Mouse (Mus musculus) heart, embryonic 11.5 days (tissue): Measurements from ENCODE around the gene Trpm8. TPM values are rescaled to one million over a fixed set of nuclear protein-coding genes. Genes with fewer than 3 reads are reported as not detected.

Source experiments
- ATAC-seq: fragments of 200-750 bp; cut with Nextera tagmentation; replicated peaks from 2 replicates; pipeline ENCODE4 v1.8.0; 2017; ENCODE audit warnings: moderate library complexity; ENCODE audit not compliant: insufficient number of reproducible peaks, low FRiP score, low TSS enrichment
- H3K27ac ChIP-seq: fragments of 300-500 bp; sonication (generic); 2 replicates; pipeline ENCODE4 v1.5.1; 2014; ENCODE audit warnings: mild to moderate bottlenecking, low read depth, low read length
- H3K27me3 ChIP-seq: fragments of 300-500 bp; sonication (generic); 2 replicates; pipeline ENCODE4 v1.6.1; 2014; ENCODE audit warnings: mild to moderate bottlenecking, low read length, mixed read lengths; ENCODE audit not compliant: control insufficient read depth, insufficient read depth
- H3K36me3 ChIP-seq: fragments of 300-500 bp; sonication (generic); 2 replicates; pipeline ENCODE4 v1.6.1; 2014; ENCODE audit warnings: mild to moderate bottlenecking, low read length, moderate library complexity, mixed read lengths; ENCODE audit not compliant: control insufficient read depth, insufficient read depth
- H3K4me1 ChIP-seq: fragments of 300-500 bp; sonication (generic); 2 replicates; pipeline ENCODE4 v1.6.1; 2014; ENCODE audit warnings: low read length; ENCODE audit not compliant: control insufficient read depth, insufficient read depth
- H3K4me2 ChIP-seq: fragments of 300-500 bp; sonication (generic); 2 replicates; pipeline ENCODE4 v1.6.1; 2014; ENCODE audit warnings: mild to moderate bottlenecking, moderate library complexity
- H3K4me3 ChIP-seq: fragments of 300-500 bp; sonication (generic); 2 replicates; pipeline ENCODE4 v1.5.1; 2014; ENCODE audit warnings: low read depth, low read length
- H3K9ac ChIP-seq: fragments of 300-500 bp; sonication (generic); 2 replicates; pipeline ENCODE4 v1.6.1; 2014; ENCODE audit warnings: mild to moderate bottlenecking, low read depth, low read length, moderate library complexity
- H3K9me3 ChIP-seq: fragments of 300-500 bp; sonication (generic); replicated peaks from 2 replicates; pipeline ENCODE4 v1.6.1; 2016; ENCODE audit warnings: low read length; ENCODE audit not compliant: control insufficient read depth
- WGBS: fragments of 180-500 bp; shearing (Covaris S2); extraction: QIAGEN DNeasy Blood & Tissue Kit; methylation state at CpG from one replicate; pipeline ENCODE4 v1.1.7; 2014; ENCODE audit not compliant: insufficient replicate concordance; 5-methylcytosine and 5-hydroxymethylcytosine counted together
- polyA plus RNA-seq: library from polyadenylated mRNA; unstranded; fragments of >200 nt; fragmentation: Nextera tagmentation; extraction: Ambion mirVana; gene quantifications from 2 replicates; pipeline ENCODE4 v1.2.1, GENCODE M21; 2014

Gene Trpm8
- polyA plus RNA-seq, 1 experiment from 2014 or later: 0.10 TPM

- Histone ChIP-seq H3K36me3 (no peaks in the 10 kb centered on the region), H3K4me1 (no peaks in the 10 kb centered on the region), H3K9me3 (no peaks in the 10 kb centered on the region), H3K27me3 (no peaks in the 10 kb centered on the region), H3K27ac (no peak overlapping the region), H3K9ac (no peak overlapping the region), H3K4me2 (no peak overlapping the region), H3K4me3 (no peak overlapping the region)
- 57% methylated on average over 4 of the region's 4 CpGs for WGBS
- ATAC-seq: no peak
Measured at GRCm38 (mm10) chr1:88434057-88434456, 156.6 kb downstream of the Trpm8 start.

- Histone ChIP-seq H3K4me3 (no peak overlapping the region), H3K9me3 (no peaks in the 10 kb centered on the region), H3K27ac (no peak overlapping the region), H3K9ac (no peak overlapping the region), H3K4me2 (no peak overlapping the region), H3K27me3 (no peaks in the 10 kb centered on the region), H3K4me1 (no peaks in the 10 kb centered on the region), H3K36me3 (no peaks in the 10 kb centered on the region)
- no peak for ATAC-seq
- WGBS: 73% methylated on average over 9 of the region's 9 CpGs
Measured at GRCm38 (mm10) chr1:88437206-88438126, 160.0 kb downstream of the Trpm8 start.

Other genes starting within 250 kb of the Trpm8 start
- not detected in 2 replicates for gene Ugt1a10, start 222.3 kb upstream of the Trpm8 start, polyA plus RNA-seq
- gene Ugt1a9, start 206.9 kb upstream of the Trpm8 start, polyA plus RNA-seq: not detected in 2 replicates
- not detected in 2 replicates for gene Ugt1a8, start 189.8 kb upstream of the Trpm8 start, polyA plus RNA-seq
- gene Ugt1a7c, start 182.6 kb upstream of the Trpm8 start, polyA plus RNA-seq: 0.39 and 0.55 TPM in 2 replicates
- gene Ugt1a6b, start 174.4 kb upstream of the Trpm8 start, polyA plus RNA-seq: not detected in 2 replicates
- not detected in 2 replicates for gene Ugt1a6a, start 142.9 kb upstream of the Trpm8 start, polyA plus RNA-seq
- not detected in 2 replicates for gene Ugt1a5, start 111.6 kb upstream of the Trpm8 start, polyA plus RNA-seq
- gene Ugt1a2, start 77.1 kb upstream of the Trpm8 start, polyA plus RNA-seq: not detected in 2 replicates
- 9.6 and 10.4 TPM in 2 replicates for gene Dnajb3, start 71.9 kb upstream of the Trpm8 start, polyA plus RNA-seq
- not detected in 2 replicates for gene Ugt1a1, start 65.7 kb upstream of the Trpm8 start, polyA plus RNA-seq
- gene Mroh2a, start 50.7 kb upstream of the Trpm8 start, polyA plus RNA-seq: 0.63 and 1.1 TPM in 2 replicates
- 117 and 118 TPM in 2 replicates for gene Hjurp, start within 50 bp of the Trpm8 start, polyA plus RNA-seq
- gene Spp2, start 129.3 kb downstream of the Trpm8 start, polyA plus RNA-seq: 0.66 and 1.6 TPM in 2 replicates
- 0.10 TPM in 1 of 2 replicates, not detected in the other for gene Glrp1, start 232.4 kb downstream of the Trpm8 start, polyA plus RNA-seq